ENCODE assay signal across 8 mouse cellular contexts in the genomic region with DNA sequence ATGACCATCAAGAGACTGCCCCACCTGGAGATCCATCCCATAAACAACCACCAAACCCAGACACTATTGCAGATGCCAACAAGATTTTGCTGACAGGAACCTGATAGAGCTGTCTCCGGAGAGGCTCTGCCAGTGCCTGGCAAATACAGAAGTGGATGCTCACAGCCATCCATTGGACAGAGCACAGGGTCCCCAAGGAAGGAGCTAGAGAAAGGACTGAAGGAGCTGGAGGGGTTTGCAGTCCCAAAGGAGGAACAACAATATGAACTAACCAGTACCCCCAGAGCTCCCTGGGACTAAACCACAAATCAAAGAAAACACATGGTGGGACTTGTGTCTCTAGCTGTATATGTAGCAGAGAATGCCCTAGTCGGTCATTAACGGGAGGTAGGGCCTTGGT. TPM values are rescaled to one million over a fixed set of nuclear protein-coding genes. Genes with fewer than 3 reads are reported as not detected.
DNase-seq lines count a peak whose midpoint lies in the region; ATAC-seq and TF ChIP-seq lines count a peak whose summit lies in the region.
"Not testable (repeated sequence)": the region's sequence is repeated elsewhere in the genome, so short reads cannot be mapped to it uniquely, and the experiment has no call there.

No protein-coding gene starts in this region.

- peaks cover 0 to 32% of the 10 kb centered on the region in 2 experiments; a peak in 2 of 4 replicates for H3K4me1 ChIP-seq in CH12.LX (ENCODE audit: control insufficient read depth in 1 of 2, insufficient read depth in 2 of 2)
- H3K4me1 ChIP-seq in embryonic facial prominence, embryonic 14.5 days (ENCODE audit: control insufficient read depth, insufficient read depth, low read length); hindbrain, embryonic 12.5 days; kidney, embryonic 15.5 days; midbrain, embryonic 11.5 days (ENCODE audit: control insufficient read depth, insufficient read depth, low read length): not testable (repeated sequence)
- peaks cover 9 to 20% of the 10 kb centered on the region in 2 experiments for H3K4me1 ChIP-seq in liver, embryonic 14.5 days (replicated peaks; ENCODE audit: control insufficient read depth in 2 of 2, insufficient read depth in 2 of 2, low read length in 1 of 2)
- peaks cover 15% of the 10 kb centered on the region for H3K4me1 ChIP-seq in neural tube, embryonic 15.5 days

- not testable (repeated sequence) for H3K36me3 ChIP-seq in CH12.LX (replicated peaks in 1 of 2; ENCODE audit: control insufficient read depth in 1 of 2, insufficient read depth in 1 of 2, low read length in 1 of 2); embryonic facial prominence, embryonic 14.5 days (ENCODE audit: control insufficient read depth, insufficient read depth, low read length); hindbrain, embryonic 12.5 days; liver, embryonic 14.5 days (replicated peaks; ENCODE audit: control insufficient read depth, insufficient read depth, low read depth); midbrain, embryonic 11.5 days (ENCODE audit: control insufficient read depth, insufficient read depth, low read length); neural tube, embryonic 15.5 days
- H3K36me3 ChIP-seq in kidney, embryonic 15.5 days, result peaks cover 10% of the 10 kb centered on the region

- TF ChIP-seq RAD21 in CH12.LX (IDR thresholded peaks at IDR 0.05; ENCODE audit: low read depth, low read length), result not testable (repeated sequence)

- not testable (repeated sequence) for H3K27me3 ChIP-seq in CH12.LX (replicated peaks); embryonic facial prominence, embryonic 14.5 days (replicated peaks; ENCODE audit: control insufficient read depth, insufficient read depth, low read length); hindbrain, embryonic 12.5 days; kidney, embryonic 15.5 days; liver, embryonic 14.5 days (ENCODE audit: control insufficient read depth, insufficient read depth, low read length); midbrain, embryonic 11.5 days (ENCODE audit: control insufficient read depth, insufficient read depth, low read length); neural tube, embryonic 15.5 days (replicated peaks)

- not testable (repeated sequence) for TF ChIP-seq CTCF in CH12.LX (conservative IDR thresholded peaks at IDR 0.05 in 1 of 2, IDR thresholded peaks at IDR 0.05 in 1 of 2; ENCODE audit: low read depth in 2 of 2, low read length in 2 of 2); gastrocnemius, adult 2 months (IDR thresholded peaks at IDR 0.05); liver, embryonic 14.5 days (IDR thresholded peaks at IDR 0.05; ENCODE audit: low read depth)

- intact Hi-C loops in gastrocnemius, adult 2 months (cut with DNase I), result not testable (repeated sequence)

- peak overlapping the region; percentile 68 for H3K4me2 ChIP-seq in CH12.LX (ENCODE audit: insufficient read depth, low read depth, poor library complexity, severe bottlenecking)
- peak overlapping the region; percentile 73; the same call in 1 of the 2 replicates for H3K4me2 ChIP-seq in embryonic facial prominence, embryonic 14.5 days (ENCODE audit: low read depth, low read length)
- peak overlapping the region; percentile 60 for H3K4me2 ChIP-seq in hindbrain, embryonic 12.5 days (replicated peaks)
- H3K4me2 ChIP-seq in kidney, embryonic 15.5 days, result peak overlapping the region; percentile 60
- H3K4me2 ChIP-seq in liver, embryonic 14.5 days (ENCODE audit: low read depth), result peak overlapping the region; percentile 70
- H3K4me2 ChIP-seq in midbrain, embryonic 11.5 days, result peak overlapping the region; percentile 67; the same call in 1 of the 2 replicates
- peak overlapping the region; percentile 66 for H3K4me2 ChIP-seq in neural tube, embryonic 15.5 days

- dilution Hi-C loops in CH12.LX (cut with MboI; ENCODE audit: extremely low pct_ligation_motif_present, extremely low pct_unique_long_range_greater_than_20kb, low sequenced_read_pairs), result not testable (repeated sequence)

- H3K9ac ChIP-seq in CH12.LX (ENCODE audit: insufficient read depth, low read depth), result peak overlapping the region; percentile 81
- not testable (repeated sequence) for H3K9ac ChIP-seq in embryonic facial prominence, embryonic 14.5 days (ENCODE audit: low read depth, low read length); hindbrain, embryonic 12.5 days; kidney, embryonic 15.5 days; midbrain, embryonic 11.5 days (ENCODE audit: low read length); neural tube, embryonic 15.5 days (replicated peaks)
- H3K9ac ChIP-seq in liver, embryonic 14.5 days (replicated peaks), result peak overlapping the region; percentile 85

- in situ Hi-C loops in CH12.LX (cut with MboI; ENCODE audit: low pct_ligation_motif_present, low pct_unique_long_range_greater_than_20kb, low sequenced_read_pairs), result not testable (repeated sequence)

- TF ChIP-seq POLR2A in CH12.LX (IDR thresholded peaks at IDR 0.05; ENCODE audit: low read depth, low read length), result not testable (repeated sequence)

- peak overlapping the region; percentile 71 to 99 (median 78) for H3K4me3 ChIP-seq in CH12.LX (replicated peaks in 1 of 3; ENCODE audit: low read depth in 2 of 3, low read length in 2 of 3, poor library complexity in 1 of 3)
- H3K4me3 ChIP-seq in embryonic facial prominence, embryonic 14.5 days (ENCODE audit: low read depth, low read length), result peak overlapping the region; percentile 91; the same call in 1 of the 2 replicates
- peak overlapping the region; percentile 93 for H3K4me3 ChIP-seq in gastrocnemius, adult 2 months
- not testable (repeated sequence) for H3K4me3 ChIP-seq in hindbrain, embryonic 12.5 days; midbrain, embryonic 11.5 days (ENCODE audit: low read depth, low read length); neural tube, embryonic 15.5 days (replicated peaks)
- peak overlapping the region; percentile 94 for H3K4me3 ChIP-seq in kidney, embryonic 15.5 days (replicated peaks)
- H3K4me3 ChIP-seq in liver, embryonic 14.5 days (ENCODE audit: insufficient read depth in 1 of 2, low read depth in 2 of 2, low read length in 2 of 2), result peak overlapping the region in 1 of 2 experiments; percentile 69; a peak in 3 of 4 replicates

- peaks cover 46% of the 10 kb centered on the region for H3K79me2 ChIP-seq in CH12.LX (replicated peaks; ENCODE audit: control insufficient read depth, extremely low read depth, insufficient read depth, poor library complexity, severe bottlenecking)

- peak overlapping the region; percentile 87 for H3K27ac ChIP-seq in CH12.LX (ENCODE audit: insufficient read depth, low read depth)
- H3K27ac ChIP-seq in embryonic facial prominence, embryonic 14.5 days (replicated peaks; ENCODE audit: low read depth, low read length); gastrocnemius, adult 2 months; hindbrain, embryonic 12.5 days; kidney, embryonic 15.5 days; liver, embryonic 14.5 days; midbrain, embryonic 11.5 days (ENCODE audit: low read depth, low read length); neural tube, embryonic 15.5 days (replicated peaks): not testable (repeated sequence)

- not testable (repeated sequence) for H3K9me3 ChIP-seq in CH12.LX (replicated peaks; ENCODE audit: low read length); embryonic facial prominence, embryonic 14.5 days (ENCODE audit: control insufficient read depth, low read length); hindbrain, embryonic 12.5 days (replicated peaks); kidney, embryonic 15.5 days (replicated peaks); liver, embryonic 14.5 days (ENCODE audit: control insufficient read depth, low read length); midbrain, embryonic 11.5 days (ENCODE audit: control insufficient read depth, low read length); neural tube, embryonic 15.5 days (replicated peaks)

- not testable (repeated sequence) for DNase-seq in CH12.LX (ENCODE audit: extremely low read depth); embryonic facial prominence, embryonic 14.5 days (ENCODE audit: low spot score); gastrocnemius, adult 2 months; liver, embryonic 14.5 days (ENCODE audit: low read depth in 3 of 3, low spot score in 3 of 3)
- peak; percentile 61 for DNase-seq in midbrain, embryonic 11.5 days (ENCODE audit: low spot score, missing footprints)

- not testable (repeated sequence) for TF ChIP-seq EP300 in CH12.LX (IDR thresholded peaks at IDR 0.05; ENCODE audit: low read length); liver, embryonic 14.5 days (IDR thresholded peaks at IDR 0.05; ENCODE audit: low read depth)

- not testable (repeated sequence) for ATAC-seq in embryonic facial prominence, embryonic 14.5 days (ENCODE audit: low read depth); hindbrain, embryonic 12.5 days (ENCODE audit: low FRiP score); kidney, embryonic 15.5 days (replicated peaks; ENCODE audit: low FRiP score); liver, embryonic 14.5 days (ENCODE audit: insufficient read depth); midbrain, embryonic 11.5 days (ENCODE audit: low FRiP score); neural tube, embryonic 15.5 days (ENCODE audit: low FRiP score)

- 92% methylated on average over 3 of the region's 3 CpGs for WGBS in embryonic facial prominence, embryonic 14.5 days
- 95% methylated on average over 3 of the region's 3 CpGs for WGBS in hindbrain, embryonic 12.5 days
- WGBS in kidney, embryonic 15.5 days, result 90% methylated on average over 3 of the region's 3 CpGs
- whole genome bisulfite sequencing in liver, embryonic 14.5 days (ENCODE audit: insufficient replicate concordance), result 52% methylated on average over 3 of the region's 3 CpGs
- WGBS in midbrain, embryonic 11.5 days, result 93% methylated on average over 3 of the region's 3 CpGs
- 94% methylated on average over 3 of the region's 3 CpGs for WGBS in neural tube, embryonic 15.5 days

RNA-seq across cellular contexts. Expression of a gene that starts 6.6 kb away (rescaled TPM):
- 84.5 and 107 TPM in 2 replicates for total RNA-seq in CH12.LX (2012; rRNA removed)
- 66.5 and 68.3 TPM in 2 replicates for total RNA-seq in CH12.LX (2014; rRNA removed)
- polyA plus RNA-seq in CH12.LX (2012; ENCODE audit: insufficient read length, low read depth), result 78.9 and 79.0 TPM in 2 replicates
- polyA plus RNA-seq in embryonic facial prominence, embryonic 14.5 days (2014; fragmentation: Nextera tagmentation; extraction: Ambion mirVana), result 33.4 and 40.3 TPM in 2 replicates
- 10 to 100 TPM; 26.3 to 32.4 TPM for total RNA-seq in gastrocnemius, adult 2 months (2021)
- 47.6 and 49.1 TPM in 2 replicates for polyA plus RNA-seq in hindbrain, embryonic 12.5 days (2016; fragmentation: Nextera tagmentation; extraction: Ambion mirVana)
- 32.4 and 32.6 TPM in 2 replicates for polyA plus RNA-seq in kidney, embryonic 15.5 days (2015; fragmentation: Nextera tagmentation; extraction: Ambion mirVana)
- polyA plus RNA-seq in liver, embryonic 14.5 days (2012; rRNA removed), result 21.6 and 25.9 TPM in 2 replicates
- polyA plus RNA-seq in liver, embryonic 14.5 days (2014; fragmentation: Nextera tagmentation; extraction: Ambion mirVana), result 11.6 and 14.4 TPM in 2 replicates
- 36.5 TPM in 2 replicates for polyA plus RNA-seq in midbrain, embryonic 11.5 days (2014; fragmentation: Nextera tagmentation; extraction: Ambion mirVana)
- 30.1 and 33.0 TPM in 2 replicates for polyA plus RNA-seq in neural tube, embryonic 15.5 days (2015; fragmentation: Nextera tagmentation; extraction: Ambion mirVana)

RNA-seq across cellular contexts. Expression of a gene that starts 21.7 kb away (rescaled TPM):
- 15.9 and 16.5 TPM in 2 replicates for total RNA-seq in CH12.LX (2012; rRNA removed)
- total RNA-seq in CH12.LX (2014; rRNA removed), result 7.2 and 8.7 TPM in 2 replicates
- 9.2 and 12.0 TPM in 2 replicates for polyA plus RNA-seq in CH12.LX (2012; ENCODE audit: insufficient read length, low read depth)
- 7.0 and 7.1 TPM in 2 replicates for polyA plus RNA-seq in embryonic facial prominence, embryonic 14.5 days (2014; fragmentation: Nextera tagmentation; extraction: Ambion mirVana)
- 10 to 100 TPM in 1 of 2 experiments, 1 to 10 TPM in 1; 9.8 to 11.0 TPM for total RNA-seq in gastrocnemius, adult 2 months (2021)
- polyA plus RNA-seq in hindbrain, embryonic 12.5 days (2016; fragmentation: Nextera tagmentation; extraction: Ambion mirVana), result 17.0 and 19.8 TPM in 2 replicates
- 6.1 and 6.3 TPM in 2 replicates for polyA plus RNA-seq in kidney, embryonic 15.5 days (2015; fragmentation: Nextera tagmentation; extraction: Ambion mirVana)
- polyA plus RNA-seq in liver, embryonic 14.5 days (2012; rRNA removed), result 0.76 and 0.83 TPM in 2 replicates
- polyA plus RNA-seq in liver, embryonic 14.5 days (2014; fragmentation: Nextera tagmentation; extraction: Ambion mirVana), result 0.48 and 0.75 TPM in 2 replicates
- polyA plus RNA-seq in midbrain, embryonic 11.5 days (2014; fragmentation: Nextera tagmentation; extraction: Ambion mirVana), result 15.5 and 16.3 TPM in 2 replicates
- 10.6 and 11.1 TPM in 2 replicates for polyA plus RNA-seq in neural tube, embryonic 15.5 days (2015; fragmentation: Nextera tagmentation; extraction: Ambion mirVana)
